Mouse (Mus musculus) retina, adult 2 months (tissue): ENCODE data around the gene Gpatch2.

Source experiments
- DNase-seq: peaks from one replicate; pipeline ENCODE4 v3.0.0-alpha.2; 2012; ENCODE audit warnings: low read depth, low spot score

Gpatch2 gene

GRCm38 (mm10) chr1:187215181-187216116 is at the start of gene Gpatch2, which contains the start of gene Spata17:
Gene Gpatch2 (plus strand): TSS chr1:187215508.
Gene Spata17 (minus strand): TSS chr1:187215465.
- peak; percentile 71 for DNase-seq

- no peak for DNase-seq
Observed at GRCm38 (mm10) chr1:187169646-187170045, 45.7 kb upstream of the Gpatch2 start.

GRCm38 (mm10) chr1:187170361-187170760 is 44.9 kb upstream of the Gpatch2 start:
- DNase-seq: no peak

- DNase-seq: no peak
Observed at GRCm38 (mm10) chr1:187175991-187176390, 39.3 kb upstream of the Gpatch2 start.

GRCm38 (mm10) chr1:187178546-187178945 is 36.8 kb upstream of the Gpatch2 start:
- DNase-seq: no peak

- no peak for DNase-seq
Observed at GRCm38 (mm10) chr1:187205506-187205905, 9.8 kb upstream of the Gpatch2 start.

- no peak for DNase-seq
Observed at GRCm38 (mm10) chr1:187209496-187209895, 5.8 kb upstream of the Gpatch2 start.

GRCm38 (mm10) chr1:187210736-187211135 is 4.6 kb upstream of the Gpatch2 start:
- no peak for DNase-seq

- DNase-seq: no peak
Observed at GRCm38 (mm10) chr1:187216620-187217410, 1.5 kb downstream of the Gpatch2 start.

- no peak for DNase-seq
Observed at GRCm38 (mm10) chr1:187220756-187221155, 5.4 kb downstream of the Gpatch2 start.

- no peak for DNase-seq
Observed at GRCm38 (mm10) chr1:187226328-187227025, 11.2 kb downstream of the Gpatch2 start.

- no peak for DNase-seq
Observed at GRCm38 (mm10) chr1:187228414-187229146, 13.3 kb downstream of the Gpatch2 start.

GRCm38 (mm10) chr1:187230255-187230654 is 14.9 kb downstream of the Gpatch2 start:
- DNase-seq: no peak

GRCm38 (mm10) chr1:187232196-187232955 is 17.1 kb downstream of the Gpatch2 start:
- no peak for DNase-seq

- no peak for DNase-seq
Observed at GRCm38 (mm10) chr1:187232996-187233615, 17.8 kb downstream of the Gpatch2 start.

- DNase-seq: no peak
Observed at GRCm38 (mm10) chr1:187235161-187235560, 19.9 kb downstream of the Gpatch2 start.

GRCm38 (mm10) chr1:187236296-187236695 is 21.0 kb downstream of the Gpatch2 start:
- no peak for DNase-seq

GRCm38 (mm10) chr1:187238061-187238460 is 22.8 kb downstream of the Gpatch2 start:
- no peak for DNase-seq

- no peak for DNase-seq
Observed at GRCm38 (mm10) chr1:187240304-187240703, 25.0 kb downstream of the Gpatch2 start.

GRCm38 (mm10) chr1:187241329-187241728 is 26.0 kb downstream of the Gpatch2 start:
- no peak for DNase-seq
